Mouse (Mus musculus) myocyte (in vitro differentiated cells): ENCODE measurements around the gene Ercc2. TPM values are rescaled to one million over a fixed set of nuclear protein-coding genes. Genes with fewer than 3 reads are reported as not detected.
A peak's percentile ranks its signal among the peaks of the same experiment; 100 is the strongest.

Experiments
- H3K27me3 ChIP-seq: one replicate; pipeline ENCODE4 v1.6.1; 2011; ENCODE audit not compliant: control insufficient read depth, insufficient read depth, insufficient read length
- H3K36me3 ChIP-seq: one replicate; pipeline ENCODE4 v1.6.1; 2011; ENCODE audit not compliant: control insufficient read depth, insufficient read depth
- H3K4me2 ChIP-seq: one replicate; pipeline ENCODE4 v1.6.1; 2011; ENCODE audit warnings: low read depth, control low read depth
- H3K4me3 ChIP-seq: one replicate; pipeline ENCODE4 v1.5.1; 2011; ENCODE audit warnings: mild to moderate bottlenecking, control low read depth, moderate library complexity
- H3K79me2 ChIP-seq: one replicate; pipeline ENCODE4 v1.6.1; 2011; ENCODE audit not compliant: control insufficient read depth, insufficient read depth
- H3ac ChIP-seq: one replicate; pipeline ENCODE4 v1.6.1; 2011; ENCODE audit not compliant: control insufficient read depth, insufficient read length
- CEBPB ChIP-seq: IDR thresholded peaks from 2 replicates; pipeline ENCODE4 v1.6.1; 2011; ENCODE audit warnings: mild to moderate bottlenecking, moderate library complexity; ENCODE audit not compliant: poor library complexity, insufficient read depth, severe bottlenecking
- E2F4 ChIP-seq: IDR thresholded peaks from one replicate; pipeline ENCODE4 v1.6.1; 2011; ENCODE audit warnings: mild to moderate bottlenecking, control low read depth, moderate library complexity; ENCODE audit not compliant: insufficient read depth
- MAX ChIP-seq: IDR thresholded peaks from one replicate; pipeline ENCODE4 v1.6.1; 2011; ENCODE audit warnings: low read depth, mild to moderate bottlenecking, control low read depth
- MYOD1 ChIP-seq, 3 experiments: IDR thresholded peaks; one replicate each; pipeline ENCODE4 v1.6.1; 2011; ENCODE audit warnings: control low read depth in 2 of 3, low read depth in 2 of 3, mild to moderate bottlenecking in 2 of 3, moderate library complexity in 1 of 3; ENCODE audit not compliant: insufficient read length in 2 of 3, control insufficient read depth in 1 of 3
- MYOG ChIP-seq, 3 experiments: IDR thresholded peaks; one replicate each; pipeline ENCODE4 v1.6.1; 2011; ENCODE audit warnings: control low read depth in 2 of 3, low read depth in 2 of 3, mild to moderate bottlenecking in 2 of 3; ENCODE audit not compliant: insufficient read length in 2 of 3, control insufficient read depth in 1 of 3, insufficient read depth in 1 of 3
- POLR2A ChIP-seq: IDR thresholded peaks from one replicate; pipeline ENCODE4 v1.6.1; 2011; ENCODE audit warnings: low read depth, mild to moderate bottlenecking, control low read depth, moderate library complexity; ENCODE audit not compliant: insufficient read length
- POLR2AphosphoS2 ChIP-seq: IDR thresholded peaks from one replicate; pipeline ENCODE4 v1.6.1; 2011; ENCODE audit warnings: low read depth, control low read depth; ENCODE audit not compliant: insufficient read length
- REST ChIP-seq: IDR thresholded peaks from one replicate; pipeline ENCODE4 v1.6.1; 2011; ENCODE audit warnings: mild to moderate bottlenecking, control low read depth, moderate library complexity; ENCODE audit not compliant: insufficient read depth, insufficient read length
- SRF ChIP-seq: IDR thresholded peaks from one replicate; pipeline ENCODE4 v1.6.1; 2011; ENCODE audit warnings: low read depth; ENCODE audit not compliant: control insufficient read depth, insufficient read length
- TCF12 ChIP-seq: IDR thresholded peaks from one replicate; pipeline ENCODE4 v1.6.1; 2011; ENCODE audit warnings: mild to moderate bottlenecking, control low read depth; ENCODE audit not compliant: poor library complexity, insufficient read depth, severe bottlenecking
- TCF3 ChIP-seq: IDR thresholded peaks from one replicate; pipeline ENCODE4 v1.6.1; 2011; ENCODE audit warnings: low read depth, control low read depth; ENCODE audit not compliant: insufficient read length
- USF1 ChIP-seq: IDR thresholded peaks from one replicate; pipeline ENCODE4 v1.6.1; 2011; ENCODE audit warnings: low read depth, mild to moderate bottlenecking, control low read depth, moderate library complexity
- polyA plus RNA-seq: library from polyadenylated mRNA; unstranded; fragments of >200 nt; fragmentation: generic; extraction: Trizol; gene quantifications from one replicate; pipeline ENCODE4 v1.2.1, GENCODE M21; 2012; ENCODE audit warnings: missing spikeins

The Ercc2 gene
- 11.5 TPM for polyA plus RNA-seq

DNA sequence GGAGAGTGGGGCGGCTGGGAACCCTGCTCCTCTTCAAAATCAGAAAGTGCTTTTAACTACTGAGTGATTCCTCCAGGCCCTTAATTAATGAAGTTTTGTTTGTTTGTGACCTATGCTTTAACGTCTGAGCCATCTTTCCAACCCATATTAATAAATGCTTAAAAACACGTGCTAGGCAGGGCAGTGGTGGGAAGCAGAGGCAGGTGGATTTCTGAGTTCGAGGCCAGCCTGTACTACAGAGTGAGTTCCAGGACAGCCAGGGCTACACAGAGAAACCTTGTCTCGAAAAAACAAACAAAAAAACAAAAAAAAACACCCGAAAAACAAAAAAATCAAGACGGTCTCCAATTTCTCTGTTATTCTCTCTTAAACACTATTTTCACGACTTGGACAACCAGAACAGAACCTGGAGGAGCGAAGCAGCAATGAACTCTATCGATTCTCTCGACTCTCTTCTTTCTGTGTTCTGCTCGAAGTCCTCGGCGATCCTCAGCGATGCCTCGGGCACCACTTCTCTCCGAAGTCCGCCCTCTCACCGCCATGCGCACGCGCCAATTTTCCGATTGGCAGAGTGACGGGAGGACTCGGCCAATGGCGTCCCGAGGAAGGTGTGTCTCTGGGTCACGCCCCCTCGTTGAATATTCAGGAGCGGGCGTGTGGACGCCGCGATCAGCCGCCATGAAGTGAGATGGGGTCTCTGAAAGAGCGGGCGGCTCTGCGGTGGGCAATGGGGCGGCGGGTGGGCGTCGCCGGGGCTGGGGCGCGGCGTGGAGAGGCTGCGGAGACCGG is at the start of gene Ercc2:
Gene Ercc2, plus strand, starts transcription at position 634 of the 789 bp plus-strand sequence.
- Histone ChIP-seq H3K36me3 (no peaks in the 10 kb centered on the region), H3K27me3 (no peaks in the 10 kb centered on the region), H3K79me2 (peaks cover 16% of the 10 kb centered on the region), H3ac (peak within 1 kb of the TSS; percentile 75), H3K4me3 (peak within 1 kb of the TSS; percentile 51), H3K4me2 (peak within 1 kb of the TSS; percentile 88)
- TF ChIP-seq USF1 = no peak
- no peak for TF ChIP-seq MAX
- TF ChIP-seq MYOD1 (IDR thresholded peaks at IDR 0.05; ENCODE audit: control insufficient read depth in 1 of 3, insufficient read length in 2 of 3, low read depth in 2 of 3) = no peak
- TF ChIP-seq TCF3 = no peak
- TF ChIP-seq SRF = peak; percentile 55
- TF ChIP-seq POLR2AphosphoS2 = no peak
- TF ChIP-seq E2F4 = no peak
- no peak for TF ChIP-seq CEBPB
- TF ChIP-seq REST = no peak
- TF ChIP-seq MYOG (IDR thresholded peaks at IDR 0.05; ENCODE audit: control insufficient read depth in 1 of 3, insufficient read depth in 1 of 3, insufficient read length in 2 of 3, low read depth in 2 of 3) = no peak
- TF ChIP-seq TCF12 = no peak
- TF ChIP-seq POLR2A = peak; percentile 47

DNA sequence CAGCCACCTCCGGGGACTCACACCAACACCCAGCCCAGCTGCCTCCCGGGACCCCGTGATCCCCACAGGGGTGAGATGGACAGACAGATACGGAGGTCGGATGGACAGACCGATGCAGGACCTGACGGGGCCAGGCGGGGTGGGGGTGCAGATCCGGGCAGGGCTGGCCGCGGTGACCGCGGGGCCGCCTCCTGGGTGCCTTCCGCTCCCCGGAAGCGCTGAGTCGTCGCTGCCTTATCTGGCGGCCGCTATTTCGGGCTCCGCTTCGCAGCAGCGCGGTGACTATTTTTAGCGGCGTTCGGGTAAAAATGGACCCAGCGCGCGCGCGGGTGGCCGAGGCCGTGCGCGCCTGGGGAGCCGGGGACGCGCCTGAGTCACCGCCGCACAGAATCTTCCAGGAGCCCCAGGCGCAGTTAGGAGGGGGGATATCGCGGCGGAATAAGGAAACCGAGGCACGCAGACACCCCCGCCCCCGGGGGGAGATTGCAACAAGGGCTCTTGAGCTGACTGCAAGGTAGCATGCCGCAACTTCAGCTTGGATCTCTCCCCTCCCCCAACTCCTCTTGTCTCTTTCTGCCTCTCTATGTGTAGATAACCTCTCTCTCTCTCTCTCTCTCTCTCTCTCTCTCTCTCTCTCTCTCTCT is 49.0 kb upstream of the Ercc2 start:
- TF ChIP-seq SRF (peak; percentile 99), MYOG (IDR thresholded peaks at IDR 0.05; ENCODE audit: control insufficient read depth in 1 of 3, insufficient read depth in 1 of 3, insufficient read length in 2 of 3, low read depth in 2 of 3) (peak in 1 of 3 experiments; percentile 33), POLR2A (peak; percentile 47), POLR2AphosphoS2 (no peak), TCF3 (no peak), MYOD1 (IDR thresholded peaks at IDR 0.05; ENCODE audit: control insufficient read depth in 1 of 3, insufficient read length in 2 of 3, low read depth in 2 of 3) (peak in 1 of 3 experiments; percentile 55)
- H3K4me3 ChIP-seq = peak overlapping the region; percentile 46
- peak overlapping the region; percentile 85 for H3K4me2 ChIP-seq
- H3K27me3 ChIP-seq = no peaks in the 10 kb centered on the region
- peaks cover 16% of the 10 kb centered on the region for H3K79me2 ChIP-seq
- H3K36me3 ChIP-seq = no peaks in the 10 kb centered on the region
- peak overlapping the region; percentile 37 for H3ac ChIP-seq

DNA sequence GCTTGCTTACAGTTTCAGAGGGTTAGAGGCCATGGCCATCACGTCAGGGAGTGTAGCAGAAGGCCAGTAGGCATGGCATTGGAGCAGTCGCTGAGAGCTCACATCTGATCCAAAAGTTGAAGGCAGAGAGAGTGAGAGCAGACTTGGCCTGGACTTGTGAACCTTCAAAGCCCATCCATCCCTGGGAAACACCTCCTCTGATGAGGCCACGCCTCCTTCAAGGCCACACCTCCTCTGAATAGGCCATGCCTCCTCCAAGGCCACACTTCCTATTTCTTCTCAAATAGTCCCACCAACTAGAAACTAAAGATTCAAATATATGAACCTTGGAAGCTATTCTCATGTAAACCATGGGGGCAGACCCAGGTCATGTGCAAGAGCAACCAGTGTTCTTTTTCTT is 46.2 kb upstream of the Ercc2 start:
- H3K36me3 ChIP-seq = no peaks in the 10 kb centered on the region

DNA sequence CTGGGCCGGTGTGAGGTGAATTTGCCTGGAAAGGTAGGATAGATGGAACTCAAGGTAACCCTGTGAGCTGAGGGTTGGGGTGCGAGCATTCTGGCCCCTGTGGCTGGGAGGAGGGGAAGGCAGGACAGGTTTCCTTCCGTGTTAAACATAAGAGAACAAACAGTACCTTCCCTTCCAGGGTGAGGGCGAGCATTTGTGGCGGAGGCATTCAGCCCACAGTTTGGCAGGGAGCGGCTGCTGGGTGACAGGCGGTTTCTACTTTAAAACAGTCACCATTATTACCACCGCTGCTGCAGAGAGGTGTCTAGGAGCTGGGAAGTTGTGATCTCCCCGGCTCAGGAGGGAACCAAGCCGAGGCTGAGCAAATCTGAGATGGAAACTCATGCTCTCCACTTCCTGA is 44.7 kb upstream of the Ercc2 start:
- H3K27me3 ChIP-seq = no peaks in the 10 kb centered on the region
- H3K4me2 ChIP-seq = no peak overlapping the region
- no peak overlapping the region for H3K4me3 ChIP-seq
- H3K79me2 ChIP-seq = peaks cover 16% of the 10 kb centered on the region
- H3ac ChIP-seq = no peak overlapping the region
- no peaks in the 10 kb centered on the region for H3K36me3 ChIP-seq
- no peak for TF ChIP-seq REST
- no peak for TF ChIP-seq TCF12
- no peak for TF ChIP-seq E2F4
- no peak for TF ChIP-seq TCF3

More for the DNA sequence above, 46.2 kb upstream of the Ercc2 start:
- H3K4me2 ChIP-seq = peak overlapping the region; percentile 24
- H3K4me3 ChIP-seq = no peak overlapping the region
- no peaks in the 10 kb centered on the region for H3K27me3 ChIP-seq
- TF ChIP-seq E2F4 (no peak), POLR2A (peak; percentile 19), USF1 (no peak), MYOG (IDR thresholded peaks at IDR 0.05; ENCODE audit: control insufficient read depth in 1 of 3, insufficient read depth in 1 of 3, insufficient read length in 2 of 3, low read depth in 2 of 3) (no peak), POLR2AphosphoS2 (no peak)
- H3ac ChIP-seq = no peak overlapping the region
- peaks cover 16% of the 10 kb centered on the region for H3K79me2 ChIP-seq

DNA sequence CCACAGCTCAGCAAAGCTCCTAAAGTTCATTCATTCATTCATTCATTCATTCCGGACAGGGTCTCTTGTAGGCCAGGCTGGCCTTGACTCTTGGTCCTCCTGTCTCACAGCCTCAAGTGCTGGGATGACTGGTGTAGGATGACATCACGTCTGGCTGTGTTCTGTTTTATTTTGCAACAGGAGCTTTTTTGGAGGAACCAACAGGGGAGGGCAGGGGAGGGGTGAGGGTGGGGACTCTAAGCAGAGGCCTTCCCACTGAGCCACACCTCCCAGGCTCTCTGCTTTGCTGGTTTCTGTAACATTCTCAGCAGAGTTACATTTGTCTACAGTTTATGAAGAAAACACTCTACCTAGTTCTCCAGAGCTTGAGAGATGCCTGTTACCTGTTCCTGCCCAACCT is 43.8 kb upstream of the Ercc2 start:
- peak overlapping the region; percentile 58 for H3K4me2 ChIP-seq
- H3K36me3 ChIP-seq = no peaks in the 10 kb centered on the region
- no peak overlapping the region for H3K4me3 ChIP-seq
- peaks cover 16% of the 10 kb centered on the region for H3K79me2 ChIP-seq
- no peaks in the 10 kb centered on the region for H3K27me3 ChIP-seq
- TF ChIP-seq TCF12 (no peak), E2F4 (no peak), MYOG (IDR thresholded peaks at IDR 0.05; ENCODE audit: control insufficient read depth in 1 of 3, insufficient read depth in 1 of 3, insufficient read length in 2 of 3, low read depth in 2 of 3) (no peak), CEBPB (no peak), SRF (no peak), REST (no peak), POLR2AphosphoS2 (no peak), USF1 (no peak), TCF3 (no peak)
- no peak overlapping the region for H3ac ChIP-seq
